Mouse (Mus musculus): ENCODE measurements around the gene Olfr314. TPM values are rescaled to one million over a fixed set of nuclear protein-coding genes. Genes with fewer than 3 reads are reported as not detected.
"Not testable (repeated sequence)": the region's sequence is repeated elsewhere in the genome, so short reads cannot be mapped to it uniquely, and the experiment has no call there.

Gene Olfr314
- polyA plus RNA-seq, 1 experiment from 2014 or later, result not detected

DNA sequence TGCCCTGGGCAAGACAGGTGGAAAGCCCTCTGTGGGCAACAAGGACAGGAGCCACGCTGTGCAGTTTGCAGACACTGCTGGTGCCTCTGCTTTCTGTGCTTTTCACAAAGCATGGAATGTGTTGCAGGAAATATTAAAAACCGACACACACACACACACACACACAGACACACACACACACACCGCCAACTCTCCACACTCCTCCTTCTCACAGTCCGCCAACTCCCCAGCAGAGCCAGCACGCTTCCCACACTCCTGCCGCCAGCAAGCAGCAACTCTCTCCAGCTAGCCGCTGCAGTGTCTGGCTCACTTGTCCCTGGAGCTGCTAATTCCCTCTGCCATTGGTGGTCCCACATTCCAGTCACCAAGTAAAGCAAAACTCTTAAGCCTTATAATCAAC lies 14.1 kb downstream of the Olfr314 start:
- peaks cover 9% of the 10 kb centered on the region for H3K4me1 ChIP-seq (replicated peaks)
- H3K27me3 ChIP-seq, result no peaks in the 10 kb centered on the region
- H3K4me3 ChIP-seq, result no peak overlapping the region
- WGBS, result 83% methylated on average over 7 of the region's 7 CpGs
- H3K27ac ChIP-seq (replicated peaks), result no peak overlapping the region
- no peak overlapping the region for H3K9ac ChIP-seq
- ATAC-seq (ENCODE audit: low read depth), result no peak
- no peaks in the 10 kb centered on the region for H3K9me3 ChIP-seq
- no peaks in the 10 kb centered on the region for H3K36me3 ChIP-seq
- no peak overlapping the region for H3K4me2 ChIP-seq

DNA sequence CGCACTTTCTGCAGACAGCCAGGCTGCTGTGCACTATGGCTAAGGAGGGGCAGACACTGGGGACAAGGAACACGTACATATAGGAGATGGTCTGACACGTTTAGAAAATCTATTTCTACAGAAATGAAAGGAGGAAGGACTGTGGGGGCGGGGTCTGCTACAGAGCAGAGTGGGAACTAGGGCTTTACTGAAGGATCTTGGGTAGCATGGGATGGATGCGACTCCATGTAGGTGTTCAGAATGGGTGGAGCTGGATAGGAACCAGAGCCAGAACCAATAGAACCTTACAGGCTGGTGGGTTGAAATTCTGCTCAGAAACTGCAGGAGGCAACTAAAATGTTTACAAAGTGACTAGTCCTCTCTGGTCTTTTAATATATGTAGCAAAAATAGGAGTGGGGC lies 17.0 kb downstream of the Olfr314 start:
- H3K4me1 ChIP-seq (replicated peaks), result peaks cover 12% of the 10 kb centered on the region
- 82% methylated on average over 5 of the region's 5 CpGs for WGBS
- no peak overlapping the region for H3K4me2 ChIP-seq
- no peak overlapping the region for H3K4me3 ChIP-seq
- H3K9me3 ChIP-seq, result no peaks in the 10 kb centered on the region
- no peaks in the 10 kb centered on the region for H3K27me3 ChIP-seq
- H3K36me3 ChIP-seq, result no peaks in the 10 kb centered on the region
- no peak for ATAC-seq (ENCODE audit: low read depth)
- H3K9ac ChIP-seq, result no peak overlapping the region
- no peak overlapping the region for H3K27ac ChIP-seq (replicated peaks)

DNA sequence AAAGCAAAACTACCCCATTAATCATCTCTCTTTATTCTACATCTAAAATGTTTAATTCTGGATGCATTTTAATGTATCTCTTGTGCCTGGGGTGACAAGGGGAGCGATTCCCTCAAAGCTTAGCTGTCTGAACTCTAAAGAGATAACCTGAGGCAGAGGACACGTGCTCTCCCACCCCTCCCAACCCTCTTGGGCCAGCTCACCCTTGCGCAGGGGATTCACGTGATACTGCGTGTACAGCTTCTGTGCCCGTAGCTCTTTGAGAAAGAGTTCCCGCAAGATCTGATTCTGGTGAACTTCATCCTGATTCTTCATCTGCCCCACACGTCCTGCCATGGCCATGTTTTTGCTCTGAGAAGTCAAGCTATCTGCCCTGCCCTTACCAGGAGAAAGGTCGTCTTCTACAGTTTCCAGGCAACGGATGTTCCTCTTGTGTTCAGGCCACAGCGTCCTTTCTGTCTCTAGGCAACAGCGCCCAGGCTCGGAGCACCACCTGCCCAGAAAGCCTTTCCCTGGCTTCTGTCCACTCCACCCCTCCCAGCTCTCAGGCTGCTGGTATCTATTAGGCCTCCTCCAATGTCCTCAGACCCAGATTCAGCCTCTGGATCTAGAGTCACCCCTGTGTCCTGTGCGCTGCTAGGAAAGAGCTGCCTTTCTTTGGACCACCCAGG lies 18.9 kb downstream of the Olfr314 start, which contains the start of gene Fam183b:
Gene Fam183b, minus strand, starts transcription at position 403 of the 671 bp plus-strand sequence.
- peak within 1 kb of the TSS; percentile 18; the same call in 1 of the 2 replicates for H3K4me2 ChIP-seq

DNA sequence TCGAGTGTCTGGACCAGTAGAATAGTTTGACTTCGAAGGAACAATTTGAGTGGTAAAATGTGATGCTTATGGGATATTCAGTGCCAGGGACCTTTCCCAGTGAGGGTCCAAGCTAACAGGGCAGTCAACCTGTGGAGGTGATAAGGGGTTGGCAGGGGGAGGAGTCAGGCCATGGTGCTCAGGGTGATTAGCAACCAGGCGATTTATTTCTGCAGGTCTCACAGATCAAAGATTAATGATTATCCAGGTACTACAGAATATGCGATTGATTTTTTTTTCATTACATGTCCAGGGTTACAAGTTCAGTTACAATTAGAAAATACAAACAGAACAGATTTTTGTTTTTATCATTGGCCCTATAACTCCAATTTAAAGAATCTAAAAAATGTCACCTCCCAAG lies 21.1 kb downstream of the Olfr314 start:
- ATAC-seq (ENCODE audit: low read depth), result no peak
- 80% methylated on average over 4 of the region's 4 CpGs for WGBS

More for the DNA sequence above, 18.9 kb downstream of the Olfr314 start, which contains the start of gene Fam183b:
- H3K4me1 ChIP-seq (replicated peaks), result peaks cover 12% of the 10 kb centered on the region
- no peak within 1 kb of the TSS; the same call in 1 of the 2 replicates for H3K9ac ChIP-seq
- no peaks in the 10 kb centered on the region for H3K27me3 ChIP-seq
- H3K4me3 ChIP-seq, result no peak within 1 kb of the TSS
- H3K9me3 ChIP-seq, result no peaks in the 10 kb centered on the region
- 38% methylated on average over 14 of the region's 14 CpGs for WGBS
- H3K36me3 ChIP-seq, result no peaks in the 10 kb centered on the region
- H3K27ac ChIP-seq (replicated peaks), result no peak within 1 kb of the TSS
- ATAC-seq (ENCODE audit: low read depth), result peak; percentile 59

DNA sequence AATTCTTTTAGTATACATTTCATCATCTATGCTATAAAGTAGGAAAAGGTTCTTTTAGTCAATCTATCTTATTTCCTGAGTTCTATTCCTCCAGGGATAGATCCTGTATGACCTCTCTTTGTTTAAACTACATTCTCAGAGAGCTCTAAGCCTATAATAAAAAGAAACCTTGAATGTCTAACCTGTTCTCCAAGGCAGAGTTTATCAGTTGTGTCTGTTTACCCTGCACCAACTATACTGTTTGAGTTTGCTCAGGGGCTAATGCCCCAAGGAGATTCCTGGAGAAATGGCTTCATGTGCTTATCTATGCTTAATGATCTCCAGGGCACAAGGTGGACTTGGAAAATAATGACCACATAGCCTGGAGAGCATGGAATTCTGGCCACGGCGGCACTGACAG lies 21.6 kb downstream of the Olfr314 start:
- no peak overlapping the region for H3K4me3 ChIP-seq
- H3K27me3 ChIP-seq, result no peaks in the 10 kb centered on the region
- no peak overlapping the region for H3K4me2 ChIP-seq
- H3K27ac ChIP-seq (replicated peaks), result no peak overlapping the region
- no peaks in the 10 kb centered on the region for H3K36me3 ChIP-seq
- no peaks in the 10 kb centered on the region for H3K9me3 ChIP-seq
- no peak overlapping the region for H3K9ac ChIP-seq
- ATAC-seq (ENCODE audit: low read depth), result no peak
- peaks cover 12% of the 10 kb centered on the region for H3K4me1 ChIP-seq (replicated peaks)
- 81% methylated on average over 2 of the region's 2 CpGs for WGBS

More for the DNA sequence above, 21.1 kb downstream of the Olfr314 start:
- Histone ChIP-seq H3K4me3 (no peak overlapping the region), H3K27ac (replicated peaks) (no peak overlapping the region), H3K9ac (no peak overlapping the region), H3K36me3 (no peaks in the 10 kb centered on the region), H3K4me2 (no peak overlapping the region), H3K27me3 (no peaks in the 10 kb centered on the region), H3K4me1 (replicated peaks) (peaks cover 12% of the 10 kb centered on the region), H3K9me3 (no peaks in the 10 kb centered on the region)

DNA sequence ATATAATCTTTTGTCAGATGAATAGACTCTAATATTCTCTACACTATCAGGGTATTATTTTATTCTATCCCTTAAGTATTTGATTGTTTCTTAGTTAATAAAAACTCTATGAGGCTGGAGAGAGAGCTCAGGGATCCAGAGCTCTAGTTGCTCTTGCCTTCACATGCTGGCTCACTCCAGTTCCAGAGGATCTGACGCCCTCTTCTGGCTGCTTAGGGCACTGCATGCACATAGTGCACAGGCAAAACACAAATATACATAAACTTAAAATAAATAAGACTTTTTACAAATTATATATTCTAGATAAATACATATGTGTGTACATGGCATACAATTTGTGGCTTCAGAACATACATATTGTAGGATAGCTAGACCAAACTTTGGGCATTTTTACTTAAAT lies 29.2 kb downstream of the Olfr314 start:
- whole genome bisulfite sequencing, result 12% methylated on average over 1 of the region's 1 CpGs
- Histone ChIP-seq H3K9ac (no peak overlapping the region), H3K36me3 (no peaks in the 10 kb centered on the region), H3K4me2 (no peak overlapping the region), H3K4me3 (no peak overlapping the region), H3K27me3 (no peaks in the 10 kb centered on the region), H3K27ac (replicated peaks) (no peak overlapping the region), H3K9me3 (no peaks in the 10 kb centered on the region), H3K4me1 (replicated peaks) (no peaks in the 10 kb centered on the region)
- no peak for ATAC-seq (ENCODE audit: low read depth)

DNA sequence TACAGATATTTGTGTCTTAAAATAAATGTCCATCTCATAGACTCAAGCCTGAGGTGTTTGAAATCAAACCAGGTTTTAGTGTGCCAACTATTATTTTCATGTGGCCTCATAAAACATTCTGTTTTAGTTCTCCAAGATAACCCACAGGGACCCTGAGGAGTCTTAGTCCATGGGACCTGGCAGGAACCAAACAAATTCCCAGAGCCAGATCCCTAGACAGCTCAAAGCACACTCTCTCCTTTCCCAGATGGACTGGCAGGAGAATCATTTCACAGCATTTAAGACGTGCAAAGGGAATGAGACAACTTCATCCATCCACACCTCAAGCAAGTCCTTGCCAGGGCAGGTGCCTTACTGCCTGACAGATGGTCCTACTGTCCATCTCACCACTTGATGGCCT lies 31.9 kb downstream of the Olfr314 start, which contains the start of gene Olfr313:
Gene Olfr313, plus strand, starts transcription at position 301 of the 400 bp plus-strand sequence.
- H3K36me3 ChIP-seq; H3K9ac ChIP-seq; H3K4me2 ChIP-seq; H3K27ac ChIP-seq (replicated peaks); ATAC-seq (ENCODE audit: low read depth); H3K9me3 ChIP-seq; H3K27me3 ChIP-seq; H3K4me1 ChIP-seq (replicated peaks); H3K4me3 ChIP-seq: not testable (repeated sequence)
- 54% methylated on average over 1 of the region's 1 CpGs for WGBS

DNA sequence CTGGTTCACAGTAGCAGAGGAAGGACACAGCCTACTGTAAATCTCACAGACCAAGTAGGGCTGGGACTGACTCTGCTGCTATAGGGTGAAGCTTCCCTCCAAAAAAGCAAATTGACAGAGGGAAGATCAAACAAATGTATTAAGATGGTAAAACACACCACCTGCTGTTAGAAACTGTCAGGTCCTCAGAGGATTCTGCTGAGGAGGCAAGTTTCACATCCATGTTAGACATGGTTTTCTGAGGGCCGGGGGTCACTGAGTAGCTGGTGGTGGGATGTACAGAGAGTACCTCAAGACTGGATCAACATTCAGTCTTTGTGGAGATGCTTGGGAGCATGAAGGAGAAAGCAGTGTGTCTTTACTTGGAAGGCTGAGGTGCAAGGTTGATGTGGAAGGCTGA lies 32.9 kb downstream of the Olfr314 start:
- 81% methylated on average over 1 of the region's 1 CpGs for WGBS
- no peak overlapping the region for H3K4me3 ChIP-seq
- H3K27me3 ChIP-seq, result no peaks in the 10 kb centered on the region

DNA sequence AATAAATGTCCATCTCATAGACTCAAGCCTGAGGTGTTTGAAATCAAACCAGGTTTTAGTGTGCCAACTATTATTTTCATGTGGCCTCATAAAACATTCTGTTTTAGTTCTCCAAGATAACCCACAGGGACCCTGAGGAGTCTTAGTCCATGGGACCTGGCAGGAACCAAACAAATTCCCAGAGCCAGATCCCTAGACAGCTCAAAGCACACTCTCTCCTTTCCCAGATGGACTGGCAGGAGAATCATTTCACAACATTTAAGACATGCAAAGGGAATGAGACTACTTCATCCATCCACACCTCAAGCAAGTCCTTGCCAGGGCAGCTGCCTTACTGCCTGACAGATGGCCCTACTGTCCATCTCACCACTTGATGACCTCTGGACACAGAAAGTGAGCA lies 46.2 kb downstream of the Olfr314 start, which contains the start of gene Olfr312:
Gene Olfr312, plus strand, starts transcription at position 301 of the 400 bp plus-strand sequence.
- not testable (repeated sequence) for H3K36me3 ChIP-seq; H3K27ac ChIP-seq (replicated peaks); H3K9ac ChIP-seq; H3K4me3 ChIP-seq; H3K9me3 ChIP-seq; H3K4me2 ChIP-seq; H3K4me1 ChIP-seq (replicated peaks); ATAC-seq (ENCODE audit: low read depth); H3K27me3 ChIP-seq

More for the DNA sequence above, 32.9 kb downstream of the Olfr314 start:
- H3K36me3 ChIP-seq, result no peaks in the 10 kb centered on the region
- H3K4me2 ChIP-seq, result no peak overlapping the region
- H3K4me1 ChIP-seq (replicated peaks), result no peaks in the 10 kb centered on the region
- no peak overlapping the region for H3K9ac ChIP-seq
- ATAC-seq (ENCODE audit: low read depth), result no peak
- no peaks in the 10 kb centered on the region for H3K9me3 ChIP-seq
- H3K27ac ChIP-seq (replicated peaks), result no peak overlapping the region

DNA sequence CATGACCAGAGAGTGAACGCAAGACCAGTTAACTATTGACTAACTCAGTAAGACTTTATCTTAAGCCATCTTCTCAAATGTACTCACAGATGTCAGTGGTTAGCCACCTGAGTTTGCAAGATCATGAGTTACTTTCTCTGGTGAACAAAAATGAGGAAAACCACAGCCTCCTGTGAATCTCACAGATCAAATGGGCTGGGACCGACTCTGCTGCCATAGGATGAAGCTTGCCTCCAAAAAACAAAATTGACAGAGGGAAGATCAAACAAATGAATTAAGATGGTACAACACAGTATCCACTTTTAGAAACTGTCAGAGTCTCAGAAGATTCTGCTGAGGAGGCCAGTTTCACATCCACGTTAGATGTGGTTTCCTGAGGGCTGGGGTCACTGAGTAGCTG lies 47.0 kb downstream of the Olfr314 start:
- WGBS, result 83% methylated on average over 3 of the region's 3 CpGs
- Histone ChIP-seq H3K9me3 (no peaks in the 10 kb centered on the region), H3K27me3 (no peaks in the 10 kb centered on the region), H3K4me3 (no peak overlapping the region), H3K4me1 (replicated peaks) (no peaks in the 10 kb centered on the region), H3K9ac (no peak overlapping the region), H3K4me2 (no peak overlapping the region), H3K36me3 (no peaks in the 10 kb centered on the region), H3K27ac (replicated peaks) (no peak overlapping the region)
- ATAC-seq (ENCODE audit: low read depth), result no peak

DNA sequence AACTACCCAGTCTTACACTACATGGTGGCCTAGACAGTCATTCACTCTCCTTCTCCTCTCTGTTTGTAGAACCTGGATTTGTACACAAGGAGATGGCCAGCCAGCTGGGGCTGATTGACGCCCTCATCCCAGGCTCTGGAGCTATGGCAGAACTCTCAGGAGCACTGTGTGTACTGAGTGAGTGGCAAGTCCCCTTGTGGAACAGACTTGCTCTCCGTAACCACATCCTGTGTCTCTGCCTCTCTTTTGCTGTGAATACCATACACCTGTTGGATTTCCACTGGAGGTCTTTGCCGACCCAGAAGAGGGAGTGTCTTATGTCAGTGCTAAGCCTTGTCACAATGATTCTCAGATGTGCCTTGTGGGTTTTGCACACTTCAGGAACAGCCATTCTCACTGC lies 49.8 kb downstream of the Olfr314 start:
- WGBS, result 84% methylated on average over 3 of the region's 3 CpGs
- not testable (repeated sequence) for H3K36me3 ChIP-seq; H3K4me1 ChIP-seq (replicated peaks); H3K9me3 ChIP-seq; H3K9ac ChIP-seq; ATAC-seq (ENCODE audit: low read depth); H3K27ac ChIP-seq (replicated peaks); H3K4me3 ChIP-seq; H3K4me2 ChIP-seq; H3K27me3 ChIP-seq

Measured in neural tube, embryonic 13.5 days (tissue).